Mouse (Mus musculus) lung, embryonic 15.5 days (tissue): ENCODE results near the gene Prrt3. TPM values are rescaled to one million over a fixed set of nuclear protein-coding genes. Genes with fewer than 3 reads are reported as not detected.

ENCODE experiments used
- microRNA-seq: library from miRNA; unstranded; fragments of <30 nt; microRNA quantifications from one replicate; pipeline ENCODE4, GENCODE M21; 2016
- polyA plus RNA-seq: library from polyadenylated mRNA; unstranded; fragments of >200 nt; fragmentation: Nextera tagmentation; extraction: Ambion mirVana; gene quantifications from 2 replicates; pipeline ENCODE4 v1.2.1, GENCODE M21; 2015

Prrt3 gene
- polyA plus RNA-seq, 1 experiment from 2014 or later = 0.17 TPM

Small RNAs within 50 kb of the gene (microRNA-seq; reads per million reads assigned to microRNA genes)
- gene Gm23365 = not detected

Other genes with a start within 250 kb of the Prrt3 start
- 0.05 TPM in 1 of 2 replicates, not detected in the other for gene Cpne9, start 219.6 kb downstream of the Prrt3 start, polyA plus RNA-seq
- gene Brpf1, start 194.8 kb downstream of the Prrt3 start, polyA plus RNA-seq = 17.0 and 18.3 TPM in 2 replicates
- gene Ogg1, start 175.0 kb downstream of the Prrt3 start, polyA plus RNA-seq = 16.5 and 17.7 TPM in 2 replicates
- 110 and 115 TPM in 2 replicates for gene Camk1, start 157.9 kb downstream of the Prrt3 start, polyA plus RNA-seq
- gene Tada3, start 124.0 kb downstream of the Prrt3 start, polyA plus RNA-seq = 53.1 and 54.6 TPM in 2 replicates
- 399 and 412 TPM in 2 replicates for gene Arpc4, start 123.8 kb downstream of the Prrt3 start, polyA plus RNA-seq
- 3.0 and 3.9 TPM in 2 replicates for gene Ttll3, start 112.7 kb downstream of the Prrt3 start, polyA plus RNA-seq
- 19.1 and 20.9 TPM in 2 replicates for gene Rpusd3, start 82.6 kb downstream of the Prrt3 start, polyA plus RNA-seq
- gene Cidec, start 66.2 kb downstream of the Prrt3 start, polyA plus RNA-seq = not detected in 2 replicates
- 77.1 and 82.8 TPM in 2 replicates for gene Jagn1, start 59.4 kb downstream of the Prrt3 start, polyA plus RNA-seq
- 19.5 and 23.5 TPM in 2 replicates for gene Il17re, start 43.4 kb downstream of the Prrt3 start, polyA plus RNA-seq
- 19.1 and 20.2 TPM in 2 replicates for gene Il17rc, start 30.5 kb downstream of the Prrt3 start, polyA plus RNA-seq
- 33.1 and 36.3 TPM in 2 replicates for gene Creld1, start 18.6 kb downstream of the Prrt3 start, polyA plus RNA-seq
- gene Emc3, start 29.7 kb upstream of the Prrt3 start, polyA plus RNA-seq = 101 and 103 TPM in 2 replicates
- 13.3 and 14.6 TPM in 2 replicates for gene Fancd2, start 29.8 kb upstream of the Prrt3 start, polyA plus RNA-seq
- not detected in 2 replicates for gene Fancd2os, start 98.8 kb upstream of the Prrt3 start, polyA plus RNA-seq
- gene Brk1, start 102.8 kb upstream of the Prrt3 start, polyA plus RNA-seq = 223 and 224 TPM in 2 replicates
- 41.0 and 45.8 TPM in 2 replicates for gene Vhl, start 122.0 kb upstream of the Prrt3 start, polyA plus RNA-seq
- 5.2 and 6.4 TPM in 2 replicates for gene Irak2, start 136.5 kb upstream of the Prrt3 start, polyA plus RNA-seq
- 0.37 and 0.67 TPM in 2 replicates for gene Tatdn2, start 195.1 kb upstream of the Prrt3 start, polyA plus RNA-seq
- 0.72 TPM in 1 of 2 replicates, not detected in the other for gene Ghrl, start 217.9 kb upstream of the Prrt3 start, polyA plus RNA-seq
- 275 and 278 TPM in 2 replicates for gene Sec13, start 238.8 kb upstream of the Prrt3 start, polyA plus RNA-seq